Mouse (Mus musculus) MEL (cell line): ENCODE data around the gene C730034F03Rik.

Source experiments
- CTCF ChIP-seq, 3 experiments: IDR thresholded peaks in 2 of 3; conservative IDR thresholded peaks in 1 of 3; 2 replicates each; pipeline ENCODE4 v1.5.1; 2011 to 2012; ENCODE audit warnings: low read length in 3 of 3, low read depth in 2 of 3, mild to moderate bottlenecking in 2 of 3, improper control_type of control experiment in 1 of 3, inconsistent platforms in 1 of 3, mixed read lengths in 1 of 3, moderate library complexity in 1 of 3; ENCODE audit not compliant: control insufficient read depth in 1 of 3, insufficient read depth in 1 of 3, poor library complexity in 1 of 3, severe bottlenecking in 1 of 3
- EP300 ChIP-seq, 2 experiments: IDR thresholded peaks; 2 replicates each; pipeline ENCODE4 v1.6.1; 2011; ENCODE audit warnings: improper control_type of control experiment in 2 of 2, low read length in 2 of 2, low read depth in 1 of 2, mild to moderate bottlenecking in 1 of 2
- ETS1 ChIP-seq: IDR thresholded peaks from 2 replicates; pipeline ENCODE4 v1.6.1; 2012; ENCODE audit warnings: low read depth, mild to moderate bottlenecking, inconsistent platforms, low read length, improper control_type of control experiment, moderate library complexity
- GABPA ChIP-seq: IDR thresholded peaks from 2 replicates; pipeline ENCODE4 v1.6.1; 2012; ENCODE audit warnings: low read depth, mild to moderate bottlenecking, inconsistent platforms, low read length, improper control_type of control experiment, moderate library complexity
- HCFC1 ChIP-seq: IDR thresholded peaks from 2 replicates; pipeline ENCODE4 v1.6.1; 2012; ENCODE audit warnings: low read depth, mild to moderate bottlenecking, inconsistent platforms, low read length, improper control_type of control experiment, moderate library complexity
- MXI1 ChIP-seq: IDR thresholded peaks from 2 replicates; pipeline ENCODE4 v1.6.1; 2011; ENCODE audit warnings: mild to moderate bottlenecking, low read depth, low read length, improper control_type of control experiment
- MYC ChIP-seq: IDR thresholded peaks from 2 replicates; pipeline ENCODE4 v1.6.1; 2011; ENCODE audit warnings: low read depth, mild to moderate bottlenecking, low read length, improper control_type of control experiment, moderate library complexity
- POLR2A ChIP-seq, 2 experiments: IDR thresholded peaks; 2 replicates each; pipeline ENCODE4 v1.6.1; 2011 to 2012; ENCODE audit warnings: low read length in 2 of 2, mild to moderate bottlenecking in 2 of 2, control low read depth in 1 of 2, improper control_type of control experiment in 1 of 2, low read depth in 1 of 2, moderate library complexity in 1 of 2; ENCODE audit not compliant: control insufficient read depth in 1 of 2, insufficient read depth in 1 of 2, poor library complexity in 1 of 2
- SIN3A ChIP-seq: IDR thresholded peaks from 2 replicates; pipeline ENCODE4 v1.6.1; 2012; ENCODE audit warnings: low read length, improper control_type of control experiment, inconsistent platforms
- TCF12 ChIP-seq: IDR thresholded peaks from 2 replicates; pipeline ENCODE4 v1.6.1; 2014; ENCODE audit warnings: low read depth, mild to moderate bottlenecking, inconsistent platforms, low read length, improper control_type of control experiment, moderate library complexity
- UBTF ChIP-seq: IDR thresholded peaks from 2 replicates; pipeline ENCODE4 v1.6.1; 2012; ENCODE audit warnings: low read depth, mild to moderate bottlenecking, inconsistent platforms, low read length, improper control_type of control experiment, moderate library complexity, borderline replicate concordance; ENCODE audit not compliant: insufficient read depth
- USF1 ChIP-seq: IDR thresholded peaks from 2 replicates; pipeline ENCODE4 v1.6.1; 2014; ENCODE audit warnings: low read depth, mild to moderate bottlenecking, inconsistent platforms, low read length, improper control_type of control experiment, moderate library complexity
- USF2 ChIP-seq, 2 experiments: IDR thresholded peaks; 2 replicates each; pipeline ENCODE4 v1.6.1; 2011 to 2012; ENCODE audit warnings: improper control_type of control experiment in 2 of 2, low read length in 2 of 2, borderline replicate concordance in 1 of 2, inconsistent platforms in 1 of 2, low read depth in 1 of 2, mild to moderate bottlenecking in 1 of 2; ENCODE audit not compliant: insufficient read depth in 1 of 2
- ZKSCAN1 ChIP-seq: IDR thresholded peaks from 2 replicates; pipeline ENCODE4 v1.6.1; 2012; ENCODE audit warnings: low read depth, mild to moderate bottlenecking, inconsistent platforms, low read length, improper control_type of control experiment, moderate library complexity

DNA sequence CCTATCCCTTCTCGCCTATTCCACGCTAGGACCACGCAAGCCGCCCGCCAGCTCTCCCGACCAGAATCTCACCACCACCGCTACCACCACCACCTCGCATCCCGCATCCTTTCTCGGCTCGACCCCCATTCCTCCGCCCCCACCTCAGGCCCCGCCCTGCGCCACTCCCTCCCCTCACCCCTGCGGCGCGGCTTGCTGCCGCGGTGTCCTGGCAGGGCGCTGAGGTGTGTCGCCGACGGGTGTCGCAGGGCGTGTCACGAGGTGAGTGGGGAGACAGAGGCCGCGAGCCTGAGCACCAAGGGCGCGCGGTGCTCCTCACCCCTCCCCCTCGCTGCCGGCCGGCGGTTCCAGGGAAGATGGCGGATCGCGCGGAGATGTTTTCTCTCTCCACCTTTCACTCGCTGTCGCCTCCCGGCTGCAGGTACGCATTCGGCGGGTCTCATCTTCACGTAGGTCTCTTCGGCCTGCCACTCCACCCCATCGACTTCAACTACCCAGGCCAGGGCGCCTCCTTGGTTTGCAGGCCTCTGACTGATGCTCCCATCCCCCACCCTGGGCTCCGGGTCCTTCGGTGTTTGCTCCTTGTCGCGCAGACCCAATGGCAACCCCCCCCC, 24.6 kb downstream of the C730034F03Rik start, which contains the start of gene Mapk8ip2:
- no peak for TF ChIP-seq MYC
- no peak for TF ChIP-seq TCF12
- TF ChIP-seq UBTF, result no peak
- TF ChIP-seq GABPA, result no peak
- TF ChIP-seq POLR2A (IDR thresholded peaks at IDR 0.05; ENCODE audit: control insufficient read depth in 1 of 2, insufficient read depth in 1 of 2, low read depth in 1 of 2, low read length in 2 of 2, poor library complexity in 1 of 2), result no peak
- no peak for TF ChIP-seq EP300 (IDR thresholded peaks at IDR 0.05; ENCODE audit: low read depth in 1 of 2, low read length in 2 of 2)
- no peak for TF ChIP-seq CTCF (IDR thresholded peaks at IDR 0.05 in 2 of 3, conservative IDR thresholded peaks at IDR 0.05 in 1 of 3; ENCODE audit: control insufficient read depth in 1 of 3, insufficient read depth in 1 of 3, low read depth in 2 of 3, low read length in 3 of 3, poor library complexity in 1 of 3, severe bottlenecking in 1 of 3)
- TF ChIP-seq MXI1, result no peak
- no peak for TF ChIP-seq USF1
- TF ChIP-seq USF2 (IDR thresholded peaks at IDR 0.05; ENCODE audit: borderline replicate concordance in 1 of 2, insufficient read depth in 1 of 2, low read depth in 1 of 2, low read length in 2 of 2), result no peak
- no peak for TF ChIP-seq ETS1
- TF ChIP-seq ZKSCAN1, result no peak
- no peak for TF ChIP-seq SIN3A
- TF ChIP-seq HCFC1, result no peak
